Mouse (Mus musculus) heart, postnatal 10 days (tissue): Measurements from ENCODE around the gene Vdac1. TPM values are rescaled to one million over a fixed set of nuclear protein-coding genes. Genes with fewer than 3 reads are reported as not detected.
"Not testable (repeated sequence)": the region's sequence is repeated elsewhere in the genome, so short reads cannot be mapped to it uniquely, and the experiment has no call there.

Source experiments
- DNase-seq, 2 experiments: peaks; one replicate each; pipeline ENCODE4 v3.0.0; 2021
- intact Hi-C: fragments of 180-260 bp; cut with DNase I; formaldehyde crosslinking; loops from one replicate; pipeline ENCODE4 v1.15.1; 2025
- total RNA-seq, 2 experiments: library from RNA; stranded (reverse); gene quantifications; 2 replicates each; pipeline ENCODE4 v1.2.3; 2021

Vdac1 gene
- total RNA-seq, 2 experiments from 2014 or later, result 861 to 884 TPM

DNA sequence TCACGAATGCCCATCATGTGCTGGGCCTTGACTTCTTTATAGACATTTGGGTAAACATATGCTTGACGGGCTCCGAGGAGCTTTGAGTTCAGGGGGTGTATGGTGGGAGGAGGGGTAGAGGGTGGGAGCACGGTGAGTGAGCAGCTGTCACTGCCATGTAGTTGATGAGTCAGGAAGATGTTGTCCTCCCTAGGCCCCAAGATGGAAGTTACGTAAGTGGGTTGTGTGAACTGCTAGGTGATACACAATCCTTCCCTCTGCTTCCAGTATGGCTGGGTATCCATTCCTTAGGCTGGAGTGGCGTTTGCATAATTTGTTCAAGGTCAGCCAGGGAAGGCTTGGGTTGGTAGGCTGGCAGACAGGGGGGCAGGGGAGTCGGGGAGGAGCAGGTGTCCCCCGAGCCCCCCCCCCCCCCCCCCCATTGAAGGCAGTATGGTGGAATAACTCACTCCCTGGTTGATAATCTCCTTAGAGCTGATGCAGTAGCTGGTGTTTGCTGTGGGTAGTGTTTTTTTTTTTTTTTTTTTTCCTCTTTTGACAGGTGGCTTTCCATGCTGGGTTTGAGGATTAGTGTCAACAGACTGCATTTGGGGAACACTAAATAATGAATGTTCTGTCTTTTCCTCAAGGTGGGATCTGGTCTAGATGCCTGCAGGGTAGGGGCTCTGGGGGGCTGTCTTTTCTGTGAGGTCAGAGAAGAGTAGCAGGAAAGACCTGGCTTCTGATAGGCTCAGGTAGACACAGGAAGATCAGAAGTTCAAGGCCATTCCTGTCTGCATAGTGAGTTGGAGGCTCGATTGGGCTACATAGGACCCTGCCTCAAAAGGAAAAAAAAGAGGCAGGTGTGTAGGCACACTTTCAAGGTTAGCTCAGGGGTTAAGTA, 8.8 kb downstream of the Vdac1 start:
- intact Hi-C loops, result no loop called here
- DNase-seq, result no peak

DNA sequence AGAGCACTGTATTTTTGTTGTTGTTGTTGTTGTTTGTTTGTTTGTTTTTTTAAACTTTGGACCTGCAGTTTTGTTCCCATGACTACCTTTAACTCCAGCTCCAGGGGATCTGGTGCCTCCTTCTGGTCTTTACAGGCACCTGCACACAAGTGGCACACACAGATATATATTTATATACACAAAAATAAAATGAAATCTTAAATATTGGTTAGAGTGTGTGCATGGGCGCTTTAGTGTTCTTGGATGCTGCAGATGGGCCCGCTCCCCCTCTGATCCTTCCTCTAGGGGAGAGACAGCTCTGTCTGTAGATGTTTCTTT, 9.4 kb downstream of the Vdac1 start:
- DNase-seq, result no peak
- intact Hi-C loops, result no loop called here

DNA sequence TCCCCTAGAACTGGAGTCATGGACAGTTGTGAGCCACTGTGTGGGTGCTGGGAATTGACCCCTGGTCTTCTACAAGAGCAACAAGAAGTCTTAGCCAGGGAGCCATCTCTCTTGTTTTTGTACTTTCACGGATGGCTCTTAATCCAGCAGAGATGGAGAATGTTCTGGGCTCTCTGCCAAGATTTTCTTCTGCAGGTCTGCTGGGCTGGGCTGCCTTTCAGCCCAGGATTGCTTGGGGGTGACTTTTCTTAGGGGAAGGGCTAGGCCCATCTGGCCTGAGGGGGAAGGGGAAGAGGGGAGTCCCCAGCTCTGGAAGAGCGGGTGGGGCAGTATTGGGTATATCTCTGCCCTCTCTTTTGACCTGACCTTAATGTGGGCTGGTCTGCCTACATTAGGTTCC, 9.9 kb downstream of the Vdac1 start:
- peak; percentile 76 to 77 for DNase-seq
- intact Hi-C loops, result no loop called here

DNA sequence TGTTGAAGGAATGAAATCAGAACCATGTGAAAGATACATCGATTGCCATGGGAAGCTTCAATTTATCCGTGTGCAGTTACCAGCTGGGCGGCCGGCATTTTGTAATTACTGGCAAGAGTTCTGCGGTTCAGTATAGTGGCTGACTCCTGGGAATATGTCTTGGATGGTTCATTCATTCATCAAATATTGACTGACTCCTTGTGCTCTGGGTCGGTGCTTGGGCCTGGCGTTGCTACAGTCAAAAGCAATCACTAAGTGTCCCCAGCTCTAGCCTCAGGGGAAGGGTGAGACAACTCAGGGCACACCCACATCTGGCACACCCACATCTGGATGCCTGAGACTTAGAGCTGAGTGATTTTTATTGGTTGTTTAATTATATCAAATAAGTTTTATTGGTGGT, 13.2 kb downstream of the Vdac1 start:
- intact Hi-C loops, result loop anchor here (1.0 kb wide), 1 partner anchor 23 kb away; no protein-coding TSS in a partner anchor
- no peak for DNase-seq

DNA sequence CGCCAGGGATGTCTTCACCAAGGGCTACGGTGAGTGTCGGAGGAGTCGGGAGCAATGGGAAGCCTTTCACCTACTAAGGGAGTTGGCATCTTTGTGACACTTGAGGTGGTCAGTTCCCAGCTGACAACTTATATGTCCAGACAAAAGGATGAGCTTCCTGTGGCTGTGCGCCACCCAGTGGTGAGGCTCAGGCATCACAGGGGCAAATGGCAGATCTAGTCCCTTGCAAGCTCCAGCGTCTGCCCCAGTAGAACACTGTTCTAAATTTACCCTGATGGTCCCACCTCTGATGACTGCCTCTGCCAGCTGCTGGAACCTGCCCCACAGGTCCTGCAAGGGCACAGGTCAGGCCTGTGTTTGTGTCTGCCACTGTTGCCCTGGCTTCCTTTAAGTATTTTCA, 13.7 kb downstream of the Vdac1 start:
- intact Hi-C loops, result loop anchor here (1.0 kb wide), 1 partner anchor 23 kb away; no protein-coding TSS in a partner anchor
- DNase-seq, result peak; percentile 88

DNA sequence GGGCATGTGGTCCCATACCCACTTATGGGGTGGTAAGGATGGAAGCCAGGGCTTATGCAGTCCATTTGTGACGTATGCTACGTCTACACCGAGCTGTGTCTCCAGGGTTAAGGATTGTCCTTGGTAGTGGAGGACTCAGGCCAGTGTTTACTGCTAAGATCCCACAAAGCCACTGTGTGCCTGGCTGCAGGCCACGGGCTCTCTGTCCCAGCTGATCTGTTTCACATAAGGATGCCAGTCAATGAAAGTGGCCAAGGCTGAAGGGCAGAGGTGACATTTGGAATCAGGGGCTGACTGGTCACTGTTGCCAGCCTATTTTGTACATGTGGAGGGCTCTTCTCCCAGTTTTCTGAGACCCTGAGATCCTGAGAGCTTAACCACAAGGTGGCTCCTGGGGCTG, 16.9 kb downstream of the Vdac1 start:
- intact Hi-C loops, result no loop called here
- DNase-seq, result peak; percentile 69 to 76

DNA sequence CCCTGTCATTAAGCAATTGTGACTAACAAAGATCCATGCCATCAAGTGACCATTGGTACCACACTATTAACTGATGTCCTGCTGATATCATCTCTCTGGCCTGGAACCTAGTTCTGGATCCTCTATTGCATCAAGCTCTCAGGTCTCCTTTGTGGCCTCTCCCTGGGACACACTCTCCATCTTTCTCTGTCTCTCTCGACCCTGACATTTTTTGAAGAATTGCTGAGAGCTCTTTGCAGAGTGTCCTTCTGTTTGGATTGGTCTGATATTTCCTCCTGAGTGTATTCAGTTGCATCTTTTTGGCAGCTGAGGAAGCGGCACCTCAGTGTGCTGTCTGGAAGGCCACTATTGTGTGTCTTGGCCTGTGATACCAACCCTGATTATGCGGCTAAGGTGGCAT, 18.6 kb downstream of the Vdac1 start:
- intact Hi-C loops, result no loop called here
- DNase-seq, result no peak

DNA sequence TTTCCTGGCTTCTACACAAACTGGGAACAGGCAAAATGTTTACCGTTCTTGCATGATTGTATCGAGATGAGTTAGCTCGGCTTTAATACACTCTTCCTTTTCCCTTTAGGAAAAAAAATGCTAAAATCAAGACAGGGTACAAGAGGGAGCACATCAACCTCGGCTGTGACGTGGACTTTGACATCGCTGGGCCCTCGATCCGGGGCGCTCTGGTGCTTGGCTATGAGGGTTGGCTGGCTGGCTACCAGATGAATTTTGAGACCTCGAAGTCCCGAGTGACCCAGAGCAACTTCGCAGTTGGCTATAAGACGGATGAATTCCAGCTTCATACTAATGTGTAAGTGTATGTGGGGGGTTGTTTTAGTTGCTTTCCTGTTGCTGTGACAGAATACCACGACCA, 23.1 kb downstream of the Vdac1 start:
- intact Hi-C loops, result no loop called here
- DNase-seq, result no peak

DNA sequence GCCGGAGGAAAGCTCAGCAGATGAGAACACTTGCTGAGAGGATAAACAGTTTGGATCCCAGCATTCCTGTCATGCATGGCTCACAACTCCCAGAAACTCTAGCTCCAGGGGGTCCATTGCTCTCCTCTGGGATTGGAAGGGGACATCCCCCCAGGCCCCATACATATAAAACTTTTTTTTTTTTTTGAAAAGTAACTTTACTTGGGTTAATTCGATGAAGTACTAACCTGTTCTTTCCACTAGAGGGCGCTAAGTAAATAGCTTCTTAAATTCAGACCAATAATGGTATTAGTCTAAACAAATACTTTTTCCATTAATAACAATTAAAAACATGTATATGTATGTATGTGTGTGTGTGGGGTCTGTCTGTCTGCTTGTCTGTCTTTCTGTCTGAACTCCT, 24.0 kb downstream of the Vdac1 start:
- DNase-seq, result no peak
- intact Hi-C loops, result no loop called here

DNA sequence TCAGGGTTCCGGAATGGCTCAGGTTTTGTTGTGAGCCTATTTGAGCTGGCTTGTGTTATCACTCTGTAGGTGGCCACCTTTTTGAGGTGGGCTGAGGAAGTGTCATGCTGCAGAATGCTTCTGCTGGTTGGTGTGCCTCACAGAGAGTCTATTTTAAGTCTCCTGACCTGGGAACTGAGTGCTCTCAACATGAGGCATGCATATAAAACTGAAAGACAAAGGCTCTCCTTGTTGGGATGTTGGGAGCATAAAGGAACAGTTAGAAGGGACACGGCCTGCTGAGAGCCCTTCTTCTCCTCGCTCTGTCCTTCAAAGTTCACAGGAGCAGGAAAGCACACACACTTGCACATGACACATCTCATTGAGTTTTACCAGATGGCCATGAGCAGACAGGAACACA, 26.2 kb downstream of the Vdac1 start:
- intact Hi-C loops, result no loop called here
- DNase-seq, result no peak

DNA sequence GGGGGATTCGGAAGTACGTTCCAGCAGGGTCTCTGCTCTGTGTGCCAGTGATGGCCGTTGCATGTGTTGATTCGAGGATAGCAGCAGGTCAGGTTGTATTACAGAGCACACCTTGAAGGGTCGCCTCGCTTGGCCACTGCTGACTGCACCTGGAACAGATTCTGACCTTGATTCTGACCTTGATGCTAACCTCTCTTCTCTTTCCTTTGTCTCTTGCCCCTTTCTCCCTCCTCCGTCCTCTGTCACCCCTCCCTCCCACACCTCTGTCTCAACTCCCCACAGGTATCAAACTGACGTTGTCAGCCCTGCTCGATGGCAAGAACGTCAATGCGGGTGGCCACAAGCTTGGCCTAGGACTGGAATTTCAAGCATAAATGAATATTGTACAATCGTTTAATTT, 27.5 kb downstream of the Vdac1 start:
- intact Hi-C loops, result no loop called here
- DNase-seq, result no peak

DNA sequence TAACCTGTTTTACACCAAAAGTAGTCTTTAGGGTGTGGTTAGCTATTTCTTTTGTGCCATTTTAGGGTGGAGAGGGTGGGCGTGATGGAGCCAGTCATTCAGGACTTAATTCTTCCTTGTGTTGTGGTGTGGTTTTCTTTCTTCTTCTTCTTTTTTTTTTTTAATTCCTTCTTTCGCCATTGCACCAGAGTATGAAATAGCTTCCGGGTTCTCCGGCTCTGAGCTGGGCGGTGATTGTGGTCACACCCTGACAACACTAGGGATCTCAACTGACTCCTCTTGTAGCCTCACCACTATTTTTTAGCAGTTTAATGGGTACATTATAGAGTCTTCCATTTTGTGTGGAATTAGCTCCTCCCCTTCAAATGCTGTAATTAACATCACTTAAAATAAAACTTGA, 28.3 kb downstream of the Vdac1 start:
- DNase-seq, intact Hi-C loops: not testable (repeated sequence)

DNA sequence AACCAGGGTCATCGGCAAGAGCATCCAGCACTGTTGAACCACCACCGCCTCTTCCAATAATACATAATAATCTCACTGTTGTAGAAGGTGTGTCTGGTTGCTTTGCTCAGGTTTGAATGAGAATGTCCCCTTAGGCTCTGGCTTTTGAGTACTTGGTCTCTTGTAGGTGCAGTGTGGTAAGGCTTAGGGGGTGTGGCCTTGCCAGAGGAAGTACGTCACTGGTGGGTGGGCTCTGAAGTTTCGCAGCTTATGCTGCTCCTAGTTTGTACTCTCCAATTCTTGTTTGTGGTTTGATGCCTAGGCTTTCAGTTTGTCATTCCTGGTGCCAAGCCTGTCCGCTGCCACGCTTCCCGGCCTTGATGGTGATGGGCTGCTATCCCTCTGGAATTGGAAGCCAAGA, 29.3 kb downstream of the Vdac1 start:
- DNase-seq, result no peak
- intact Hi-C loops, result no loop called here

DNA sequence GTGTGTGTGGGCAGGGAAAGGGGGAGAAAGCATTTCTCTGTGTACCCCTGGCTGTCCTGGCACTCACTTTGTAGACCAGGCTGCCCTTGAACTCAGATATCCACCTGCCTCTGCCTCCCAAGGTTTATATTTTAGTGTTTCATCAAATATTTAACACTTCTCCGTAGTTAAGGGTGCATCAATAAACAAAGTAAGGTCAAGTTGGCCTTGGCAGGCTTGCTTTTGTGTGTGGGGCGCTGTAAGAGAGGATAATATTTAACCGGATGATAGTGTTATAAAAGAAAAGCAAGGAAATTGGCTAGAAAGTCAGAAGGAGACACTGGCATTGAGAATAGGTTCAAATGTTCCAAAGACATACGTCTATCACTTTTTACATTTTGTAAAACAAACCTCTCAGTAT, 33.8 kb downstream of the Vdac1 start:
- no peak for DNase-seq
- intact Hi-C loops, result no loop called here

DNA sequence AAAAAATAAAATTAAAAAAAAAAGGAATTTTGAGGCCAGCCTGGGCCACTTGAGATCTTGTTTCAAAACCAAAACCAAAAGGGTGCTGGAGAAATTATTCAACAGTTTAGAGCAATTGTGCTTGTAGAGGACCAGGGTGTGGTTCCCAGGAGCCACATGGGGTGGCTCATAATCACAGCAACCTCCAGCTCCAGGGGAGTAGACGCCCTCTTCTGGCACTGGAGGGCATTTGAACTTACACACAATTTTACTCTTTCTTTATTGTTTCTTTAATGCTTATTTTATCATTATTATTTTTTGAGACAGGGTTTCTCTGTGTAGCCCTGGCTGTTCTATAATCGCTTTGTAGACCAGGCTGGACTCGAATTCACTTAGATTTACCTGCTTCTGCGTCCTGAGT, 34.7 kb downstream of the Vdac1 start:
- DNase-seq, result no peak
- intact Hi-C loops, result no loop called here

DNA sequence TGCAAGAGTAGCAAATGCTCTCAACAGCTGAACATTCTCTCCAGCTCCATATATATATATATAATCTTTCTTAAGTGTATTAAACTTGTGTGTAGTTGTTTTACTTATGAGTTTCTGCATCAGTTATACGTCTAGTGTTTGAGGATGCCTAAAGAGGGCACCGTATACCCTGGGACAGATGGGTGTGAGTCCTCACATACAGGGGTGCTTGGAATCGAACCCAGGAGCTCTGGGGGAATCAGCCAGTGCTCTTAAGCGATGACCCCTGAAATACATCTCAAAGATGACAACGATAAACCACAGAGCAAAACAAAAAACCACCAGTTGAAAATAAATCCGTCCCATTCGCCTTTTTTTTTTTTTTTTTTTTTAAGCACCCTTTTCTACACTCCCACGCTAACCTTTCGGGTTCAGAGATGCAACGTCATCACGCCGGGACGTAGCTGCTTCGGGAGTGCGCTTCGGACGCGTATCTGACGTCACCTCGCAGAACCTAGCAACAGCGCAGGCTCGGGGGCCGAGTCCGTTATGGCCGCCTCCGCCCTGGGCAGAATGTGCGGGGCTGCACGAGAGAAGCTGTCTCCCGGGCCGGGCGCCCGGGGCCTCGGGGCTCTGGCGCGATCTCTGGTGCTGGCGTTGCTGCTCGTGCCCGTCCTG, 35.4 kb downstream of the Vdac1 start, which contains the start of gene 9530068E07Rik:
Gene 9530068E07Rik (plus strand): TSS at position 489 of the 657 bp plus-strand sequence.
- intact Hi-C loops, result no loop called here

DNA sequence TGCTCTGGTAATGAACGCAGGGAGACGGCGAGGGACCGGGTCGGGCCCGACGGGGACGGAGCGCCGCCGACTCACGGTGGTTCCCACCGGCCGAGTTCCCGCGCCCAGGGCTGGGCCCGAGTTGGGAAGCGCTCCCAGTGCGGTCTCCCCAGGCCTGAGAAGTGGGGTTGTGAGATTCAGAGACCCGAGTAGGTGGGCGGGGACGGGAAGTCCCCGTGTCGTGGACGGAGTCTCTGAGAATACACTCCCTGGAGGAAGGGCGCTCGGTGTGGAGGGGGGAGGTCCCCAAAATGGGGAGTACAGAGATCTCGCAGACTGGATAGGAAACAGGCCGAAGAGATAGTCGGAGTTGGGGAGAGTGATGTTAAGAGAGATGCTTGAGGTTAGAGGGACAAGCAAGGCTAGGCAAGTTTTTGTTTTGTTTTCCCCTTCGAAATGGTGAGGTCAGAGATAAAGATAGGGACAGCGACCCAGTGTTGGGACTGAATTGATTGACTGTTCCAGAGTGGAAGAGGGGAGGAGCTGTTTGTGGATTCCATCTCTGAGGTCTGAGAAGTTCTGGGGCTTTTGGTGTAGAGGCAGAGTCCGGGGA, 36.0 kb downstream of the Vdac1 start:
- DNase-seq, result no peak
- intact Hi-C loops, result no loop called here

More for the DNA sequence above, 35.4 kb downstream of the Vdac1 start, which contains the start of gene 9530068E07Rik:
- peak; percentile 94 to 95 for DNase-seq

DNA sequence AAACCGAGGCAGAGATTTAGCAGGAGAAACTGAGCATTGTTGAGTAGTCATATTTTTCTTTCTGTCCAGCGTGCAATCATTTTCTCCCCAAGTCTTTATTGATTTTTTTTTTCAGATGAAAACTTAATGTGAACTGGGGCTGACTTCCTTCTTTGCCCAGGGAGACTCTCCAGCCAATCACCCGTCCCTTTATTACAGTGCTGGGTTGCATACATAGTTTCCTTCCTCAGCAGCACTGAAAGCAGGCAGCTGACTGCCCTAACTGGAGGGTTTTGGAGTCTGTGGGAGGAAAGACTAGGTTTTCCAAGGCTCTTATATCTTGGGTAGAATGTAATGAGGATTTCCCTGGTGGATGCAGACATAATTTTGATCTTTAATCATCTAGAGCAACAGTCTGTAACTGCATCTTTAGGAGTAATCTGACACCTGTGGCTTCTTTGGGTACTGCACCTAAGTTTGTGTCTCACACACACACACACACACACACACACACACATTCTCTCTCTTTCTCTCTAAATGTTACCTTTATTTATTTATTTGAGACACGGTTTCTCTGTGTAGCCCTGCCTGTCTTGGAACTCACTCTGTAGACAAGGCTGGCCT, 36.8 kb downstream of the Vdac1 start:
- no peak for DNase-seq

DNA sequence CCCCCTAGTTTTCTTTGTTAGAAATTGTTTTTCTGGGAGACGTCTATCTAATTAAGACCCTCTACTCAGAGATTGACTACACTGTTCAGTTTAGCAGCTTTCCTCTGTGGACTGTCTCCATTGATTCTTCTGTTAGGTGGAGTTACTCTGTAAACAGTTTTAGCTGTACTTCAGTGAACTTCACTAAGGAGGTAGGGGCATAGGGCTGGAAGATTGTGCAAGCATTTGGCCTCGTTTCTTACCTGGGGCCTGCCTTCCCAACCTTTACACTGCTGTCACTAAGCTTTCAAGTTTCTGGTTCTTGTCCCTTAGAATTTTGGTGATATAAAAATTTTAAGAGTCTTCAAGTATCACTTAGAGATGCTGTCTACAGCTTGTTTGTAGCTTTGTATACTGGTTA, 40.8 kb downstream of the Vdac1 start:
- DNase-seq, result no peak
- intact Hi-C loops, result no loop called here

More for the DNA sequence above, 36.8 kb downstream of the Vdac1 start:
- intact Hi-C loops, result no loop called here

DNA sequence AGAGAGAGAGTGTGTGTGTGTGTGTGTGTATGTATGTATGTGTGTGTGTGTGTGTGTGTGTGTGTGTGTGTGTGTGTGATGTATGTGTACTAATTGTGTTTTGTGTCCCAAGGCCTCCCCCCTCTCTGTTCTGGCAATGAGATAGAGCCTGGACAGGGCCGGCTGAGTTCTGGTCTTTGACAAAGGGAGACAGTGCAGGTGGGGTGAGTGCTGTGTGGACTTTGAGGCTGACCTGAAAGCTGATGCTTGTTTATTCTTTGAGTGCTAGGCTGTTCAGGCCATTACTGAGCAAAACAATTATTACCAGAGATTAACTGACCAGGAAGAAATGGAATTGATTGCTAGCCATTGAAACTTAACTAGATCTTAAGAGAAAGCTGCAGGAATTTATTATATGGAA, 41.9 kb downstream of the Vdac1 start:
- DNase-seq, result no peak
- intact Hi-C loops, result no loop called here

DNA sequence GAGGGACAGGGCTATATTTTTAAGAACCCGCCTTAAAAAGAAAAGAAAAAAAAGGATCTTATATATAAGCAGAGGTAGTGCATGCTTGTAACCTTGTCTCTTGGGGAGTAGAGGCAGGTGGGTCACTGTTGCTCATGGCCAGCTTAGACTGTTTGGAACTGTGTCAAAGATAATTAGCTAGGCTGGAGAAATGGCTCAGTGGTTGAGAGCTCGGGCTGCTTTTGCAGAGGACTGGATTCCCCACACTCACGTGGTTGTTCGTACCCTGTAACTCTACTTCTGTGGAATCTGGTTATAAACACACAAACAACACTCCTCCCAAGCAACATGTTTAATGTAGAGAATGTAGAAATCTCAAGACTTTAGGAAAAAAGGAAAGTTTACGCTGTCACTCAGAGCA, 43.5 kb downstream of the Vdac1 start:
- intact Hi-C loops, result no loop called here
- no peak for DNase-seq
